Mouse (Mus musculus): Measurements from ENCODE around the gene Gucy2c. TPM values are rescaled to one million over a fixed set of nuclear protein-coding genes. Genes with fewer than 3 reads are reported as not detected.

The Gucy2c gene
- polyA plus RNA-seq, 1 experiment from 2014 or later, result 2.5 TPM

DNA sequence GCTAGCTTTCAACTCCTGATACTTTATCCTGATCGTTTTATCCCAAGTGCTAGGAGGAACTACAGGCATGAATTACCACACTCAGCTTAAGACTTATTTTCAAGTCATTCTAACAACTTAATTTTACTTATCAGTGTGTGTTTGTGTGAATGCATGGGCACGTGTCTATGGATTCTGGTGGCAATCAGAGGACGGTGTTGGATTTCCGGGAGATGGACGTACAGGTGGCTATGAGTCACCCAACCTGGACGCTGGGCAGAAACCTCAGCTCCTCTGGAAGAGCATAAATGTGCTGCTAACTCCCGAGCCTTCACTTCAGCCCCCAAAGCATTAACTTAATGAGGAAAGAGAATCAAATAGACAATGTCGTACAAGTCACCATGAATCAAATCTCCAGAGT is 43.4 kb upstream of the Gucy2c start:
- 87% methylated on average over 8 of the region's 8 CpGs for WGBS
- no peak overlapping the region for H3K4me2 ChIP-seq (replicated peaks; ENCODE audit: low read depth)
- H3K27me3 ChIP-seq (ENCODE audit: control insufficient read depth, insufficient read depth, low read length), result no peaks in the 10 kb centered on the region
- no peak overlapping the region for H3K4me3 ChIP-seq (ENCODE audit: low read depth, low read length)
- ATAC-seq (ENCODE audit: low FRiP score, low TSS enrichment) (no peak), DNase-seq (ENCODE audit: low spot score) (no peak)
- no peak overlapping the region for H3K27ac ChIP-seq (replicated peaks)
- H3K4me1 ChIP-seq (replicated peaks; ENCODE audit: control insufficient read depth, insufficient read depth), result peaks cover 2% of the 10 kb centered on the region; the same call in 1 of the 2 replicates
- H3K36me3 ChIP-seq (ENCODE audit: control insufficient read depth, insufficient read depth, low read length), result peaks cover 36% of the 10 kb centered on the region
- H3K9ac ChIP-seq (ENCODE audit: low read length), result no peak overlapping the region
- no peak for TF ChIP-seq EP300 (optimal IDR thresholded peaks at IDR 0.05)
- no peaks in the 10 kb centered on the region for H3K9me3 ChIP-seq (ENCODE audit: control insufficient read depth, low read length)

DNA sequence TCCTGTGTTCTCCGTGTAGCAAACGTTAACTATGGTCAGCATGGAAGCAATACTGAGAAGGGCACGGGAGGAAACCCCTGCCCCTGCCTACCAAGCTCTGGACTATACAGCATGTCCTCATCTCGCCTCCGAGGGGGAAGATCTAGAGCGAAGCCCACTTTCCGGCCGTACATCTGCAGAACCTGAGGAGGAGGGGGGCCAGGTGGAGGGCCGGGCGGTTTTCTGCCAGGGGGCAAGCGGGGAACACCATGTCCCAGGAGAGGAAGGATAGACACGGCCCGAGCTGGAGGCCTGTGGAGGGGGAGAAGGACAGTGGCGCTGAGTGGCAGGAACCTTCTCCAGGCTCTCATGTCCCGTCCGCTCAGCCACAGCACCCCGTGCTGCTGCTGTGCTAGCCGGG is 39.5 kb upstream of the Gucy2c start:
- Histone ChIP-seq H3K27me3 (ENCODE audit: control insufficient read depth, insufficient read depth, low read length) (no peaks in the 10 kb centered on the region), H3K9ac (ENCODE audit: low read length) (no peak overlapping the region), H3K9me3 (ENCODE audit: control insufficient read depth, low read length) (no peaks in the 10 kb centered on the region), H3K4me1 (replicated peaks; ENCODE audit: control insufficient read depth, insufficient read depth) (no peaks in the 10 kb centered on the region), H3K4me3 (ENCODE audit: low read depth, low read length) (no peak overlapping the region), H3K36me3 (ENCODE audit: control insufficient read depth, insufficient read depth, low read length) (peaks cover 47% of the 10 kb centered on the region), H3K4me2 (replicated peaks; ENCODE audit: low read depth) (no peak overlapping the region), H3K27ac (replicated peaks) (no peak overlapping the region)
- no peak for DNase-seq (ENCODE audit: low spot score)
- no peak for TF ChIP-seq EP300 (optimal IDR thresholded peaks at IDR 0.05)
- TF ChIP-seq CTCF (IDR thresholded peaks at IDR 0.05; ENCODE audit: low read depth), result no peak
- WGBS, result 94% methylated on average over 15 of the region's 18 CpGs
- no peak for ATAC-seq (ENCODE audit: low FRiP score, low TSS enrichment)

DNA sequence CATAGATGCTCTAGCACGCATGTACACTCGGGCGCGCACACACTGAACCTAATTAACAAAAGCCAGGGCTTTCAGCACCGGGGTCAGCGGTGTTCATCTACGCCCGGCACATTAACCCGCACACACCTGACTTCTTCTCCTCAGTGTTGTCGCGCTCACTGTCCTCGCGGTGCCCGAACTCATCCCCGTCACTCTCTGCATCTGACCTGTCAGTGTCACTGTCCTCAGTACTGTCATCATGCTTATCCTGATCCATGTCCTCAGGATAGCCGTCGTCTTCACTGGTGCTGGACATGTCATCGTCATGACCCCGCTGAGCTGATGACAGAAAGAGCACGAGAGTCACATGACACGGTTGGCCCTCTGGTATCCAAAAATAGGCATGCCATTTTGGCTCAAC is 38.8 kb upstream of the Gucy2c start:
- Histone ChIP-seq H3K4me1 (replicated peaks; ENCODE audit: control insufficient read depth, insufficient read depth) (no peaks in the 10 kb centered on the region), H3K27me3 (ENCODE audit: control insufficient read depth, insufficient read depth, low read length) (no peaks in the 10 kb centered on the region), H3K9ac (ENCODE audit: low read length) (no peak overlapping the region), H3K4me3 (ENCODE audit: low read depth, low read length) (no peak overlapping the region), H3K27ac (replicated peaks) (no peak overlapping the region), H3K36me3 (ENCODE audit: control insufficient read depth, insufficient read depth, low read length) (peaks cover 52% of the 10 kb centered on the region), H3K4me2 (replicated peaks; ENCODE audit: low read depth) (no peak overlapping the region), H3K9me3 (ENCODE audit: control insufficient read depth, low read length) (no peaks in the 10 kb centered on the region)
- WGBS, result 95% methylated on average over 21 of the region's 21 CpGs
- 0 out of 2 replicates have a peak, but pooled peaks have one; percentile 33 for ATAC-seq (ENCODE audit: low FRiP score, low TSS enrichment)
- DNase-seq (ENCODE audit: low spot score), result no peak
- TF ChIP-seq CTCF (IDR thresholded peaks at IDR 0.05; ENCODE audit: low read depth) (no peak), EP300 (optimal IDR thresholded peaks at IDR 0.05) (no peak)

DNA sequence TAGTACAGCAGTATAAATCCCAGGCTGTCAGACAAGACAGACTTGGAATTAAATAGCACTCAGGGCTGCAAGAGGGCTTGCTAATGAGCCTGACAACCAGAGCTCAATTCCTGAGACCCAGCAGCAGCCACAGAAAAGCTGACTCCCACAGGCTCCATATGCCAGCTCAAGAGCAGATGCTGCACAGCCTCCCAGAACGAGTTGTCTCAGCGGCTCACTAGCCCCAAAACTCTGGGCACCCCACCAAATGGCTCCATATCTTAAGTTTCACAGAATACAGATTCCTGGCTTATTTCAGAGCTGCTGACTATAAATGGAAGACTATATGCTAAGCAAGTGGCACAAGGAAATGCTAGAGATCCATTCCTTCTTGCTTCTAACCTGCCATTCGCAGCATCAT is 36.0 kb upstream of the Gucy2c start:
- no peak overlapping the region for H3K4me2 ChIP-seq (replicated peaks; ENCODE audit: low read depth)
- no peak overlapping the region for H3K9ac ChIP-seq (ENCODE audit: low read length)
- H3K4me1 ChIP-seq (replicated peaks; ENCODE audit: control insufficient read depth, insufficient read depth), result no peaks in the 10 kb centered on the region
- H3K4me3 ChIP-seq (ENCODE audit: low read depth, low read length), result no peak overlapping the region
- peaks cover 46% of the 10 kb centered on the region for H3K36me3 ChIP-seq (ENCODE audit: control insufficient read depth, insufficient read depth, low read length)
- 91% methylated on average over 3 of the region's 3 CpGs for WGBS
- no peaks in the 10 kb centered on the region for H3K9me3 ChIP-seq (ENCODE audit: control insufficient read depth, low read length)
- no peak for DNase-seq (ENCODE audit: low spot score)
- no peak overlapping the region for H3K27ac ChIP-seq (replicated peaks)
- ATAC-seq (ENCODE audit: low FRiP score, low TSS enrichment), result no peak
- no peaks in the 10 kb centered on the region for H3K27me3 ChIP-seq (ENCODE audit: control insufficient read depth, insufficient read depth, low read length)
- TF ChIP-seq EP300 (optimal IDR thresholded peaks at IDR 0.05), result no peak
- no peak for TF ChIP-seq CTCF (IDR thresholded peaks at IDR 0.05; ENCODE audit: low read depth)

DNA sequence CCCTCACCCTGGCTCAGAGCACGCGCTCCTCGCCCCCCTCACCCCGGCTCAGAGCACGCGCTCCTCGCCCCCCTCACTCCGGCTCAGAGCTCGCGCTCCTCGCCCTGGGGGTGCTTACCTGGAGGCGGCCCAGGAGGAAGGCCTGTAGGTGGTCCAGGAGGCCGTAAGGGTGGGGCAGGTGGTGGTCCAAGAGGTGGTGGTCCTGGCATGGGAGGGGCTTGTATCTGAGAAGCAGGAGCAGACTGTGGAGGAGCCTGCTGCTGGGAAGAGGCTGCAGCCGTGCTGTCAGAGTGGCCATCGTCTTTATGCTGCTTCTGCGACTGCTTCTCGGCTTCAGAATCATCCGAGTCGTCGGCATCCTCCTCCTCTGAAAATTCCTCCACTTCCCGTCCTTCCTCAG is 35.3 kb upstream of the Gucy2c start:
- H3K27me3 ChIP-seq (ENCODE audit: control insufficient read depth, insufficient read depth, low read length), result no peaks in the 10 kb centered on the region
- TF ChIP-seq CTCF (IDR thresholded peaks at IDR 0.05; ENCODE audit: low read depth), result no peak
- no peak for TF ChIP-seq EP300 (optimal IDR thresholded peaks at IDR 0.05)
- ATAC-seq (ENCODE audit: low FRiP score, low TSS enrichment) (no peak), DNase-seq (ENCODE audit: low spot score) (no peak)
- H3K4me2 ChIP-seq (replicated peaks; ENCODE audit: low read depth), result no peak overlapping the region
- no peak overlapping the region for H3K9ac ChIP-seq (ENCODE audit: low read length)
- H3K27ac ChIP-seq (replicated peaks), result no peak overlapping the region
- H3K36me3 ChIP-seq (ENCODE audit: control insufficient read depth, insufficient read depth, low read length), result peaks cover 43% of the 10 kb centered on the region
- H3K4me3 ChIP-seq (ENCODE audit: low read depth, low read length), result no peak overlapping the region
- no peaks in the 10 kb centered on the region for H3K4me1 ChIP-seq (replicated peaks; ENCODE audit: control insufficient read depth, insufficient read depth)
- 91% methylated on average over 21 of the region's 21 CpGs for WGBS
- H3K9me3 ChIP-seq (ENCODE audit: control insufficient read depth, low read length), result no peaks in the 10 kb centered on the region

DNA sequence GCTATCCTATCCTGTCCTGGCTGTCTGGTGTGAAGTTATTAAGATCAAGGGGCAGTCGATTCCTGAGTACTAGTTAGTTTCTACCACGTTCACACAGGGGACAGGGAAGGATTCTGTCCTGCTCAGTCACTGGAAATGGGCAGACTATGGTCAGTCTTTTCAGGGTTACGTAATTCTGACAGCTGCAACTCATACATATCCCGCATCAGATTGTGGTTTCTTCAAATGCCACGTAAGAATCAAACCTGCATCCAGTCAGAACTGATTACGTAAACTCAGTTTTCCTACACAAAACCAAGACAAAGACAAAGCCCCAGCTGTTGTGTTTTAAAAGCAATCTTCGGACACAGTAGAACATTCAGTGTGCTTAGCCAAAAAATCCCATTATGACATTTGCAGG is 33.8 kb upstream of the Gucy2c start:
- 89% methylated on average over 7 of the region's 7 CpGs for WGBS
- no peak overlapping the region for H3K4me3 ChIP-seq (ENCODE audit: low read depth, low read length)
- H3K4me1 ChIP-seq (replicated peaks; ENCODE audit: control insufficient read depth, insufficient read depth), result no peaks in the 10 kb centered on the region; the same call in 1 of the 2 replicates
- peaks cover 32% of the 10 kb centered on the region for H3K36me3 ChIP-seq (ENCODE audit: control insufficient read depth, insufficient read depth, low read length)
- no peak overlapping the region for H3K9ac ChIP-seq (ENCODE audit: low read length)
- no peak overlapping the region for H3K27ac ChIP-seq (replicated peaks)
- no peak for DNase-seq (ENCODE audit: low spot score)
- no peaks in the 10 kb centered on the region for H3K9me3 ChIP-seq (ENCODE audit: control insufficient read depth, low read length)
- ATAC-seq (ENCODE audit: low FRiP score, low TSS enrichment), result no peak
- TF ChIP-seq EP300 (optimal IDR thresholded peaks at IDR 0.05) (no peak), CTCF (IDR thresholded peaks at IDR 0.05; ENCODE audit: low read depth) (no peak)
- H3K27me3 ChIP-seq (ENCODE audit: control insufficient read depth, insufficient read depth, low read length), result no peaks in the 10 kb centered on the region
- H3K4me2 ChIP-seq (replicated peaks; ENCODE audit: low read depth), result no peak overlapping the region

All from stomach, postnatal 0 days (tissue).